Mouse (Mus musculus) heart, embryonic 10.5 days (tissue): ENCODE measurements at regions not wholly inside any gene's neighbourhood (a gene's known extent, or its start where the extent isn't known, plus 50 kb on each side); places are given as distances from the start of the nearest gene placed in this dataset.

Experiments
- DNase-seq: peaks from one replicate; pipeline ENCODE4 v3.0.0-alpha.2; 2017; ENCODE audit warnings: low spot score
- H3K27ac ChIP-seq: fragments of 300-500 bp; sonication (generic); 2 replicates; pipeline ENCODE4 v1.5.1; 2016; ENCODE audit warnings: mild to moderate bottlenecking
- H3K27me3 ChIP-seq: fragments of 300-500 bp; sonication (generic); 2 replicates; pipeline ENCODE4 v1.6.1; 2016; ENCODE audit warnings: mild to moderate bottlenecking; ENCODE audit not compliant: poor library complexity, insufficient read depth, severe bottlenecking
- H3K36me3 ChIP-seq: fragments of 300-500 bp; sonication (generic); 2 replicates; pipeline ENCODE4 v1.6.1; 2016; ENCODE audit warnings: mild to moderate bottlenecking, moderate library complexity
- H3K4me1 ChIP-seq: fragments of 300-500 bp; sonication (generic); 2 replicates; pipeline ENCODE4 v1.6.1; 2016; ENCODE audit warnings: mild to moderate bottlenecking
- H3K4me3 ChIP-seq: fragments of 300-500 bp; sonication (generic); 2 replicates; pipeline ENCODE4 v1.5.1; 2016; ENCODE audit warnings: mild to moderate bottlenecking, moderate library complexity
- H3K9me3 ChIP-seq: fragments of 300-500 bp; sonication (generic); 2 replicates; pipeline ENCODE4 v1.6.1; 2016; ENCODE audit warnings: mild to moderate bottlenecking, moderate library complexity
- WGBS: fragments of 180-500 bp; shearing (Covaris S2); methylation state at CpG from one replicate; pipeline ENCODE4 v1.1.7; 2016; 5-methylcytosine and 5-hydroxymethylcytosine counted together

DNA sequence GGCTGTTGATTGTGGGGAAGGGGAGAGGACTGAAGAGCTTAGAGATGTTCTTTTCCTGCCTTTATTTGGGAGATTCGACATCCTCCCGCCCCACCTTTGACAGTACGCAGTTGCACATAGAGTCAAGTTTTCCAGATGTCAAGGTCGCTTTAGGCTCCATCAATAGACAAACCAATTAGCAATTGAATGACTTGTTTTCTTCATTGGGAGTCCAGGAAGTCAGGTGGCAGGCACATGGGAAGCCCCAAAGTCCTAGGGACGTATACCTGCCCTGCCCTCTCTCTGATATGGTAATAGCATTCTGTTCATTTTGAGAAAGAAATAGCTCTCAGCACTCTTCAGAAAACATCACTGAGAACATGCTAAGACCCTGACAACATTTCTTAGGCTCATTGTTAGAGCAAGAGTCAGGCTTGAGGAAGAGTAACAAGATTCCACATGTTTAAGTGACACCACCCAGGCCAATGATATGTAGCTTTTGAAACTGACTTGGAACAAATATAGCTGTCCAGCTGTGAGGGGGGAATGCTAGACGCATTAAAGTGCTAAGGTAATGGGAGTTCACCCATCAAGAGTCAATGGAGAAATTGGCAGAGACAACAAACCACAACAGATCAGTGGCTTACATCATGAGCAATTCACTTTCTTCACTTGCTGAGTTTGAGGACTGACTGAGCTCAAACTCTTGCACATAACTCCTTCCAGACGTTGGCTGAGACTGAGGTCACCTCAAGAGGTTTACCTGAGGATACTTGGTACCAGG is 499.9 kb downstream of the Dok5 start:
- no peaks in the 10 kb centered on the region for H3K27me3 ChIP-seq
- H3K4me1 ChIP-seq: 0 out of 2 replicates have a peak, but pooled peaks cover 5% of the 10 kb centered on the region
- no peak overlapping the region for H3K4me3 ChIP-seq
- H3K9me3 ChIP-seq: no peaks in the 10 kb centered on the region
- H3K27ac ChIP-seq: no peak overlapping the region
- DNase-seq: no peak
- H3K36me3 ChIP-seq: no peaks in the 10 kb centered on the region
- 82% methylated on average over 7 of the region's 7 CpGs for WGBS

DNA sequence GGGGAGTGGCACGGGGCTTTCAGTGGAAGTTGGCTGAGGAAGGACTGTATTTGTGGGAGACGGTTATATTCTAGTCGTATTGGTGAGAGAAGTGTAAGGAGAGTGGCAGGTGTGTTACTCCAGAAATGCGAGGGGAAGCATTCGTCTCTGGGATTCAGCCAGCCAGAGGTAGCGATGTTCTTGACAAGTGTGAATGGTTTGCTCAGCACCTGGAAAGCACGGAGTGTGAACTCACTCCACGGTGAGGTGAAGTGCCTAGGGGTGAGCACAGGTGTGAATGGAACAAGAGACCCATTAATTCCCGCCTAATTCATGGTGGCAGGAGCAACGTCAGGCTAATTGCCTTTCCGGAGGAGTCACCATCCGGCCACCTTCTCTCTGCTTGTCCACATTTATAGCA is 498.9 kb downstream of the Dok5 start:
- Histone ChIP-seq H3K9me3 (no peaks in the 10 kb centered on the region), H3K36me3 (no peaks in the 10 kb centered on the region), H3K27me3 (no peaks in the 10 kb centered on the region), H3K4me3 (no peak overlapping the region), H3K27ac (no peak overlapping the region), H3K4me1 (0 out of 2 replicates have a peak, but pooled peaks cover 5% of the 10 kb centered on the region)
- WGBS: 76% methylated on average over 12 of the region's 12 CpGs
- DNase-seq: no peak

DNA sequence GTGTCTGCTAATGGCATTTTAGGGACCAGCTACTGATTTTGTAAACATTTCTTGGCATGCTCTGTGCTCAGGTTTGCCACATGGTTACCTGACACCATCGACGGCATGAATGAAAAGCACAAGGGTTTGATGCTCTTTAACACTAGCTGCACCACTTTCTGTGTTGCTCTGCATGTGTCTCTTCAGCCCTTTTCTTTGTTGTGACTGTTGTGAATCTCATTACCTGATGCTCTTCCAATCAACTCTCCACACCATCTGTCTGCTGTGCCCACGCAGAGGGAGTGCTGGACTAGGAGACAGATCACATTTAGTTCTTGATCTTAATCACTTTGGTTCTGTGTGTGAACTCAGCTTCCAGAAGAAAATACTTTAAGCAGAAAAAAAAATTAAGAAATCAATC is 496.6 kb downstream of the Dok5 start:
- no peak overlapping the region for H3K27ac ChIP-seq
- H3K36me3 ChIP-seq: no peaks in the 10 kb centered on the region
- no peak overlapping the region for H3K4me3 ChIP-seq
- 0 out of 2 replicates have a peak, but pooled peaks cover 5% of the 10 kb centered on the region for H3K4me1 ChIP-seq
- WGBS: 68% methylated on average over 3 of the region's 3 CpGs
- no peaks in the 10 kb centered on the region for H3K9me3 ChIP-seq
- H3K27me3 ChIP-seq: no peaks in the 10 kb centered on the region
- no peak for DNase-seq

DNA sequence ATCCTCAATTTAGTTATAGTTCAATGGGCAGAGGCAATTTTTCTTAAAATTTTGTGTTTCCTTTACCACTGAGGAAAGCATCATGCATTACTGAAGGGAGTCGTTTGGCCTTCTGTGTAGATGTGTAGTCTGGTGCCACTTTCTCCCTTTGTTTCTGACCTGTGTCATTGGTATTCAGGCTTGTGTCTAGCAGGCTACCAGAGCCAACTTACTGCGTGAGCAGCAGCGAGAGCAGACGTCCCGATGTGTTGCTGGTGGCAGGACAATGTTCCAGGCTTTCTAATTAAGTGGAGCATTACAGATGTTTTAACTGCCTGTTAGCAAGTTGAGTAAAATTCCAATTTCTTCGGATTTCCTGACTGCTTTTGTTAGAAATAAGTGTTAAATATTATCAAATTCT is 482.2 kb downstream of the Dok5 start:
- Histone ChIP-seq H3K36me3 (no peaks in the 10 kb centered on the region), H3K27ac (no peak overlapping the region), H3K9me3 (no peaks in the 10 kb centered on the region), H3K4me1 (no peaks in the 10 kb centered on the region), H3K27me3 (no peaks in the 10 kb centered on the region), H3K4me3 (no peak overlapping the region)
- no peak for DNase-seq
- WGBS: 74% methylated on average over 6 of the region's 6 CpGs

DNA sequence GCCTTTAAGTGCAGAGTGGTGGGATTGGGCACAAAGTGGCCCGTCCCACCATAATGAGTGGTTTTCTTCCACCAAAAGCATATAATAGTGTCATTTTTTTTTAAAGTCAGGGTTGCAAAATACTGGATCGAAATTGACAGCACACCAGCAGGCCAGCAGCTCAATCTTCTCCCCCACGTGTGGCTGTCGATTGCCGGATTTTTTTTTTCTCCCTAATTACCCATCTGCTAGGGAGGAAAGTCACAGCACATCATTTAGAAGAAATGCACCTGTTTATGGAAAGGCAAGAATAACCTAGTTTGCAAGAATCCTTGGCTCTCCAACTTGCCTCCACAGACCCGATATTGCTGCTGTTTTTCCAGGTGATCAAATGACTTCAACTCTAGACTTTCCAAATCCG is 464.9 kb downstream of the Dok5 start:
- H3K4me3 ChIP-seq: no peak overlapping the region
- no peak for DNase-seq
- no peaks in the 10 kb centered on the region for H3K36me3 ChIP-seq
- H3K4me1 ChIP-seq: no peaks in the 10 kb centered on the region
- H3K27me3 ChIP-seq: no peaks in the 10 kb centered on the region
- 82% methylated on average over 7 of the region's 7 CpGs for WGBS
- no peaks in the 10 kb centered on the region for H3K9me3 ChIP-seq
- no peak overlapping the region for H3K27ac ChIP-seq

DNA sequence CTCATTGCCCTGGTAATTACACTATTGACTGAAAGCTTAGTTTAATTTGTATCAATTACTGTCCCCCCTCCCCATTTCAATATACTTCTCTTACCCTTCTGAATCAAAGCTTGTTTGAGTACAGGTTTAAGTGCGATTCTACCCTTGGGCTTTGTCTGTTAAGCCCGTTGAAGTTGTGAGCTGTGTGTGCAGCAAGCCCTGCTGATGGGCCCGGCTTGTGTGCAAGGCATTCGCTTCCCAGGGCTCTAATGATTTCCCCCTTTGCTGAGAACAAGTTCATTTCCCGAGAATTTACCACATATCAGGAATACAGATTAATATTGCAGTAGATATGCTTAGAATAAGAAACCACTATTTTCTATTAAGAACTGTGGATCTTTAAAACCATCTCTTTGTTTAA is 460.6 kb downstream of the Dok5 start:
- no peaks in the 10 kb centered on the region for H3K27me3 ChIP-seq
- no peaks in the 10 kb centered on the region for H3K4me1 ChIP-seq
- no peak for DNase-seq
- WGBS: 84% methylated on average over 5 of the region's 5 CpGs
- no peak overlapping the region for H3K27ac ChIP-seq
- H3K9me3 ChIP-seq: no peaks in the 10 kb centered on the region
- no peaks in the 10 kb centered on the region for H3K36me3 ChIP-seq
- no peak overlapping the region for H3K4me3 ChIP-seq
